ENCODE assay signal across 8 mouse cellular contexts in the genomic region with DNA sequence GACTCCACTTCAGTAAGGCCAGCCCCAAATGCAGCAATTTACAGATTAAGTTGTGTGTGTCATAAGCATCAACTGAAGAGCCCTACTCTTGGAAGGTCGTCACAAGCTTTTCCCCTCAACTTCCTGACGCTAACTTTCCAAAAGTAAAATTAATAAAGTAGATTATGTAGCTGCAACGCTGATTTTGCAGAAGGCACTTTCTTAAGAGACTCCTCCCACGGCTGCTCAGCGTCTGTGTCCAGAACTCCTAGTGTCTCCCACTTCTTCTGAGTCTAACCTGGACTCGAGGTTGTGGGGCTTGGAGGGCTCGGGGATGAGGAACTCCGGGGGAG. TPM values are rescaled to one million over a fixed set of nuclear protein-coding genes. Genes with fewer than 3 reads are reported as not detected.
DNase-seq lines count a peak whose midpoint lies in the region; ATAC-seq and TF ChIP-seq lines count a peak whose summit lies in the region.

No protein-coding gene starts in this region.

- TF ChIP-seq CTCF in spleen, adult 2 months (IDR thresholded peaks at IDR 0.05; ENCODE audit: extremely low read depth, insufficient read depth, insufficient read length, insufficient replicate concordance) = no peak

- H3K9me3 ChIP-seq in erythroblast, embryonic 14.5 days (ENCODE audit: control insufficient read depth, low read length) = no peaks in the 10 kb centered on the region
- H3K9me3 ChIP-seq in limb, embryonic 13.5 days = no peaks in the 10 kb centered on the region
- no peaks in the 10 kb centered on the region for H3K9me3 ChIP-seq in stomach, embryonic 15.5 days

- 1% methylated on average over 8 of the region's 8 CpGs for WGBS in spleen, adult 2 months
- under 1% methylated on average over 8 of the region's 8 CpGs for WGBS in limb, embryonic 13.5 days
- WGBS in stomach, embryonic 15.5 days = under 1% methylated on average over 8 of the region's 8 CpGs

- no peak for TF ChIP-seq POLR2A in spleen, adult 2 months (IDR thresholded peaks at IDR 0.05; ENCODE audit: low read depth, low read length)

- H3K9ac ChIP-seq in limb, embryonic 13.5 days = peak overlapping the region; percentile 93
- peak overlapping the region; percentile 97 for H3K9ac ChIP-seq in stomach, embryonic 15.5 days

- DNase-seq in spleen, adult 2 months (ENCODE audit: low read depth in 1 of 2, low spot score in 2 of 2) = no peak
- DNase-seq in spleen, adult 12 weeks (ENCODE audit: low spot score) = no peak
- DNase-seq in spleen, postnatal 36 days (ENCODE audit: low spot score in 2 of 2) = no peak

- H3K27ac ChIP-seq in spleen, adult 2 months (ENCODE audit: insufficient read depth, low read length) = no peak overlapping the region
- peak overlapping the region; percentile 97 for H3K27ac ChIP-seq in limb, embryonic 13.5 days
- peak overlapping the region; percentile 98 for H3K27ac ChIP-seq in stomach, embryonic 15.5 days

- H3K4me1 ChIP-seq in erythroblast, embryonic 14.5 days (ENCODE audit: control insufficient read depth) = peaks cover 31% of the 10 kb centered on the region
- peaks cover 3% of the 10 kb centered on the region; the same call in 1 of the 2 replicates for H3K4me1 ChIP-seq in spleen, adult 2 months (ENCODE audit: control insufficient read depth, insufficient read depth, insufficient read length)
- peaks cover 38% of the 10 kb centered on the region for H3K4me1 ChIP-seq in limb, embryonic 13.5 days
- peaks cover 2% of the 10 kb centered on the region; the same call in 1 of the 2 replicates for H3K4me1 ChIP-seq in stomach, embryonic 15.5 days

- peak overlapping the region; percentile 78 for H3K4me2 ChIP-seq in limb, embryonic 13.5 days (replicated peaks)
- peak overlapping the region; percentile 72 for H3K4me2 ChIP-seq in stomach, embryonic 15.5 days

- H3K4me3 ChIP-seq in erythroblast, embryonic 14.5 days (replicated peaks) = peak overlapping the region; percentile 81
- peak overlapping the region; percentile 98 for H3K4me3 ChIP-seq in spleen, adult 2 months (ENCODE audit: extremely low read depth, insufficient read depth, insufficient read length)
- peak overlapping the region; percentile 92 for H3K4me3 ChIP-seq in limb, embryonic 13.5 days
- peak overlapping the region; percentile 94 for H3K4me3 ChIP-seq in stomach, embryonic 15.5 days (replicated peaks)

- ATAC-seq in erythroblast, adult 5-6 weeks (replicated peaks; ENCODE audit: low FRiP score, poor library complexity, severe bottlenecking) = no peak
- ATAC-seq in limb, embryonic 13.5 days (ENCODE audit: low FRiP score, low read depth) = no peak
- no peak for ATAC-seq in stomach, embryonic 15.5 days (ENCODE audit: insufficient read depth, low FRiP score, low read depth)
- no peak for ATAC-seq in CD4-positive, CD25-positive, alpha-beta regulatory T cell, adult 4 months

- peaks cover 18% of the 10 kb centered on the region for H3K27me3 ChIP-seq in erythroblast, embryonic 14.5 days (ENCODE audit: control insufficient read depth)
- H3K27me3 ChIP-seq in spleen, adult 2 months (ENCODE audit: control insufficient read depth, insufficient read depth, low read length) = no peaks in the 10 kb centered on the region
- no peaks in the 10 kb centered on the region for H3K27me3 ChIP-seq in limb, embryonic 13.5 days
- no peaks in the 10 kb centered on the region for H3K27me3 ChIP-seq in stomach, embryonic 15.5 days (replicated peaks)

- H3K36me3 ChIP-seq in erythroblast, embryonic 14.5 days (ENCODE audit: control insufficient read depth) = no peaks in the 10 kb centered on the region
- H3K36me3 ChIP-seq in spleen, adult 2 months (ENCODE audit: control insufficient read depth, insufficient read depth, low read length) = 0 out of 2 replicates have a peak, but pooled peaks cover 1% of the 10 kb centered on the region
- H3K36me3 ChIP-seq in limb, embryonic 13.5 days = no peaks in the 10 kb centered on the region
- H3K36me3 ChIP-seq in stomach, embryonic 15.5 days = no peaks in the 10 kb centered on the region

RNA-seq across cellular contexts. Expression of gene Galnt7, which starts 1.5 kb away (rescaled TPM):
- 0.06 TPM in 1 of 2 replicates, not detected in the other for polyA plus RNA-seq in erythroblast, embryonic 14.5 days (2012)
- total RNA-seq in erythroblast, adult 5-6 weeks (2015; ENCODE audit: low replicate concordance) = 3.3 and 4.6 TPM in 2 replicates
- 1.3 and 2.2 TPM in 2 replicates for total RNA-seq in erythroblast, adult 5-6 weeks (2017; ENCODE audit: low replicate concordance)
- 1.9 and 2.0 TPM in 2 replicates for polyA plus RNA-seq in spleen, adult 2 months (2012; rRNA removed)
- polyA plus RNA-seq in limb, embryonic 13.5 days (2015; fragmentation: Nextera tagmentation; extraction: Ambion mirVana) = 12.5 and 13.1 TPM in 2 replicates
- 32.1 TPM in 2 replicates for polyA plus RNA-seq in stomach, embryonic 15.5 days (2015; fragmentation: Nextera tagmentation; extraction: Ambion mirVana)
- polyA plus RNA-seq in CD4-positive, CD25-positive, alpha-beta regulatory T cell, adult 4 months (2017; shearing (Covaris generic)) = 10 to 100 TPM; 29.7 to 36.7 TPM
